8 mouse cellular contexts compared by ENCODE assay signal in genomic region chr7:43672581-43673260, GRCm38 (mm10). TPM values are rescaled to one million over a fixed set of nuclear protein-coding genes. Genes with fewer than 3 reads are reported as not detected.
DNase-seq lines count a peak whose midpoint lies in the region; ATAC-seq and TF ChIP-seq lines count a peak whose summit lies in the region.

No protein-coding gene starts in this region.

- H3K9ac ChIP-seq in heart, embryonic 11.5 days (ENCODE audit: low read depth, low read length), result peak overlapping the region; percentile 72
- H3K9ac ChIP-seq in hindbrain, embryonic 13.5 days, result peak overlapping the region; percentile 82
- peak overlapping the region; percentile 65 for H3K9ac ChIP-seq in liver, embryonic 15.5 days
- H3K9ac ChIP-seq in neural tube, embryonic 15.5 days (replicated peaks), result peak overlapping the region; percentile 72

- 19% methylated on average over 10 of the region's 10 CpGs for WGBS in heart, embryonic 11.5 days (ENCODE audit: insufficient replicate concordance)
- 17% methylated on average over 10 of the region's 10 CpGs for WGBS in hindbrain, embryonic 13.5 days
- WGBS in liver, embryonic 15.5 days (ENCODE audit: insufficient replicate concordance), result 17% methylated on average over 10 of the region's 10 CpGs
- WGBS in neural tube, embryonic 15.5 days, result 16% methylated on average over 10 of the region's 10 CpGs

- no peak for DNase-seq in heart, postnatal 10 days
- DNase-seq in frontal cortex, postnatal 25 days (ENCODE audit: low spot score in 2 of 2), result no peak

- H3K27me3 ChIP-seq in heart, embryonic 11.5 days (ENCODE audit: control insufficient read depth, insufficient read depth, low read length), result no peaks in the 10 kb centered on the region
- H3K27me3 ChIP-seq in hindbrain, embryonic 13.5 days, result no peaks in the 10 kb centered on the region
- H3K27me3 ChIP-seq in liver, embryonic 15.5 days, result no peaks in the 10 kb centered on the region
- no peaks in the 10 kb centered on the region for H3K27me3 ChIP-seq in neural tube, embryonic 15.5 days (replicated peaks)

- intact Hi-C loops in heart, postnatal 10 days (cut with DNase I), result loop anchor here (5.0 to 10.0 kb wide), 3 partner anchors 95 to 572 kb away; partner anchors contain the start of genes 1700028J19Rik, 2410002F23Rik and Zfp719

- no peak for ATAC-seq in heart, embryonic 11.5 days (replicated peaks; ENCODE audit: insufficient number of reproducible peaks, low FRiP score, low TSS enrichment)
- ATAC-seq in hindbrain, embryonic 13.5 days (ENCODE audit: low FRiP score), result peak; percentile 4; the same call in 1 of the 2 replicates
- ATAC-seq in liver, embryonic 15.5 days (ENCODE audit: insufficient read depth), result no peak
- ATAC-seq in neural tube, embryonic 15.5 days (ENCODE audit: low FRiP score), result peak; percentile 30
- no peak for ATAC-seq in megakaryocyte progenitor cell, adult 5-6 weeks (replicated peaks; ENCODE audit: poor library complexity)

- no peak for TF ChIP-seq CTCF in bone marrow macrophage, adult 2 months (IDR thresholded peaks at IDR 0.05; ENCODE audit: low read depth, low read length)

- TF ChIP-seq POLR2A in bone marrow macrophage, adult 2 months (IDR thresholded peaks at IDR 0.05; ENCODE audit: borderline replicate concordance, low read depth, low read length), result no peak

- peak overlapping the region; percentile 59 for H3K4me3 ChIP-seq in heart, embryonic 11.5 days (ENCODE audit: low read depth, low read length)
- H3K4me3 ChIP-seq in bone marrow macrophage, adult 2 months (ENCODE audit: insufficient read depth, low read length), result peak overlapping the region; percentile 73
- peak overlapping the region; percentile 54 for H3K4me3 ChIP-seq in hindbrain, embryonic 13.5 days
- H3K4me3 ChIP-seq in liver, embryonic 15.5 days (replicated peaks), result peak overlapping the region; percentile 69
- peak overlapping the region; percentile 66 for H3K4me3 ChIP-seq in neural tube, embryonic 15.5 days (replicated peaks)

- H3K27ac ChIP-seq in heart, embryonic 11.5 days (ENCODE audit: low read depth, low read length), result no peak overlapping the region
- peak overlapping the region; percentile 71; the same call in 1 of the 2 replicates for H3K27ac ChIP-seq in bone marrow macrophage, adult 2 months (ENCODE audit: insufficient read depth, low read depth, low read length)
- H3K27ac ChIP-seq in hindbrain, embryonic 13.5 days, result peak overlapping the region; percentile 58
- H3K27ac ChIP-seq in liver, embryonic 15.5 days (replicated peaks), result no peak overlapping the region
- peak overlapping the region; percentile 60; the same call in 1 of the 2 replicates for H3K27ac ChIP-seq in neural tube, embryonic 15.5 days (replicated peaks)

- H3K4me2 ChIP-seq in heart, embryonic 11.5 days, result peak overlapping the region; percentile 85
- peak overlapping the region; percentile 84 for H3K4me2 ChIP-seq in hindbrain, embryonic 13.5 days
- H3K4me2 ChIP-seq in liver, embryonic 15.5 days, result peak overlapping the region; percentile 72
- H3K4me2 ChIP-seq in neural tube, embryonic 15.5 days, result peak overlapping the region; percentile 69

- peaks cover 6% of the 10 kb centered on the region for H3K4me1 ChIP-seq in heart, embryonic 11.5 days (ENCODE audit: control insufficient read depth, insufficient read depth, low read length)
- peaks cover 41% of the 10 kb centered on the region for H3K4me1 ChIP-seq in bone marrow macrophage, adult 2 months (ENCODE audit: control insufficient read depth, insufficient read depth, low read length)
- peaks cover 11% of the 10 kb centered on the region for H3K4me1 ChIP-seq in hindbrain, embryonic 13.5 days (replicated peaks)
- peaks cover 21% of the 10 kb centered on the region for H3K4me1 ChIP-seq in liver, embryonic 15.5 days (replicated peaks)
- peaks cover 13% of the 10 kb centered on the region for H3K4me1 ChIP-seq in neural tube, embryonic 15.5 days

- H3K9me3 ChIP-seq in heart, embryonic 11.5 days (replicated peaks; ENCODE audit: control insufficient read depth, low read length), result no peaks in the 10 kb centered on the region; the same call in 1 of the 2 replicates
- no peaks in the 10 kb centered on the region for H3K9me3 ChIP-seq in hindbrain, embryonic 13.5 days
- H3K9me3 ChIP-seq in liver, embryonic 15.5 days (replicated peaks), result no peaks in the 10 kb centered on the region
- H3K9me3 ChIP-seq in neural tube, embryonic 15.5 days (replicated peaks), result no peaks in the 10 kb centered on the region

- peaks cover 24% of the 10 kb centered on the region for H3K36me3 ChIP-seq in heart, embryonic 11.5 days (ENCODE audit: control insufficient read depth, insufficient read depth, low read length)
- H3K36me3 ChIP-seq in hindbrain, embryonic 13.5 days, result peaks cover 36% of the 10 kb centered on the region
- H3K36me3 ChIP-seq in liver, embryonic 15.5 days (replicated peaks), result peaks cover 31% of the 10 kb centered on the region
- peaks cover 34% of the 10 kb centered on the region for H3K36me3 ChIP-seq in neural tube, embryonic 15.5 days

RNA-seq across cellular contexts. Expression of gene Ctu1, which starts 0.9 kb away (rescaled TPM):
- 4.2 and 5.1 TPM in 2 replicates for polyA plus RNA-seq in heart, embryonic 11.5 days (2014; fragmentation: Nextera tagmentation; extraction: Ambion mirVana)
- total RNA-seq in heart, postnatal 10 days (2021), result 1 to 10 TPM; 4.8 to 5.4 TPM
- 4.7 and 7.7 TPM in 2 replicates for polyA plus RNA-seq in bone marrow macrophage, adult 2 months (2012; ENCODE audit: insufficient read depth, insufficient read length, missing spikeins)
- 20.4 and 21.8 TPM in 2 replicates for polyA plus RNA-seq in hindbrain, embryonic 13.5 days (2015; fragmentation: Nextera tagmentation; extraction: Ambion mirVana)
- polyA plus RNA-seq in liver, embryonic 15.5 days (2015; fragmentation: Nextera tagmentation; extraction: Ambion mirVana), result 4.1 and 5.3 TPM in 2 replicates
- polyA plus RNA-seq in neural tube, embryonic 15.5 days (2015; fragmentation: Nextera tagmentation; extraction: Ambion mirVana), result 19.9 and 22.3 TPM in 2 replicates
- 7.1 and 7.5 TPM in 2 replicates for total RNA-seq in megakaryocyte progenitor cell, adult 5-6 weeks (2015)
- total RNA-seq in megakaryocyte progenitor cell, adult 5-6 weeks (2017), result 5.4 and 6.1 TPM in 2 replicates

RNA-seq across cellular contexts. Expression of gene Siglece, which starts 12.8 kb away (rescaled TPM):
- 0.23 and 0.37 TPM in 2 replicates for polyA plus RNA-seq in heart, embryonic 11.5 days (2014; fragmentation: Nextera tagmentation; extraction: Ambion mirVana)
- total RNA-seq in heart, postnatal 10 days (2021), result under 1 TPM; 0.81 to 0.94 TPM
- polyA plus RNA-seq in bone marrow macrophage, adult 2 months (2012; ENCODE audit: insufficient read depth, insufficient read length, missing spikeins), result 41.5 and 47.6 TPM in 2 replicates
- 0.28 and 0.49 TPM in 2 replicates for polyA plus RNA-seq in hindbrain, embryonic 13.5 days (2015; fragmentation: Nextera tagmentation; extraction: Ambion mirVana)
- 4.2 and 5.1 TPM in 2 replicates for polyA plus RNA-seq in liver, embryonic 15.5 days (2015; fragmentation: Nextera tagmentation; extraction: Ambion mirVana)
- polyA plus RNA-seq in neural tube, embryonic 15.5 days (2015; fragmentation: Nextera tagmentation; extraction: Ambion mirVana), result 0.23 and 0.56 TPM in 2 replicates
- 7.2 and 13.1 TPM in 2 replicates for total RNA-seq in megakaryocyte progenitor cell, adult 5-6 weeks (2015)
- 7.2 and 8.9 TPM in 2 replicates for total RNA-seq in megakaryocyte progenitor cell, adult 5-6 weeks (2017)

RNA-seq across cellular contexts. Expression of gene Klk14, which starts 17.5 kb away (rescaled TPM):
- not detected in 2 replicates for polyA plus RNA-seq in heart, embryonic 11.5 days (2014; fragmentation: Nextera tagmentation; extraction: Ambion mirVana)
- not detected for total RNA-seq in heart, postnatal 10 days (2021)
- not detected in 2 replicates for polyA plus RNA-seq in bone marrow macrophage, adult 2 months (2012; ENCODE audit: insufficient read depth, insufficient read length, missing spikeins)
- polyA plus RNA-seq in hindbrain, embryonic 13.5 days (2015; fragmentation: Nextera tagmentation; extraction: Ambion mirVana), result not detected in 2 replicates
- polyA plus RNA-seq in liver, embryonic 15.5 days (2015; fragmentation: Nextera tagmentation; extraction: Ambion mirVana), result not detected in 2 replicates
- not detected in 2 replicates for polyA plus RNA-seq in neural tube, embryonic 15.5 days (2015; fragmentation: Nextera tagmentation; extraction: Ambion mirVana)
- not detected in 2 replicates for total RNA-seq in megakaryocyte progenitor cell, adult 5-6 weeks (2015)
- total RNA-seq in megakaryocyte progenitor cell, adult 5-6 weeks (2017), result not detected in 2 replicates

RNA-seq across cellular contexts. Expression of gene Ceacam18, which starts 38.2 kb away (rescaled TPM):
- polyA plus RNA-seq in heart, embryonic 11.5 days (2014; fragmentation: Nextera tagmentation; extraction: Ambion mirVana), result not detected in 2 replicates
- total RNA-seq in heart, postnatal 10 days (2021), result not detected
- not detected in 2 replicates for polyA plus RNA-seq in bone marrow macrophage, adult 2 months (2012; ENCODE audit: insufficient read depth, insufficient read length, missing spikeins)
- not detected in 2 replicates for polyA plus RNA-seq in hindbrain, embryonic 13.5 days (2015; fragmentation: Nextera tagmentation; extraction: Ambion mirVana)
- polyA plus RNA-seq in liver, embryonic 15.5 days (2015; fragmentation: Nextera tagmentation; extraction: Ambion mirVana), result 0.05 TPM in 1 of 2 replicates, not detected in the other
- polyA plus RNA-seq in neural tube, embryonic 15.5 days (2015; fragmentation: Nextera tagmentation; extraction: Ambion mirVana), result 0.36 TPM in 1 of 2 replicates, not detected in the other
- total RNA-seq in megakaryocyte progenitor cell, adult 5-6 weeks (2015), result not detected in 2 replicates
- total RNA-seq in megakaryocyte progenitor cell, adult 5-6 weeks (2017), result not detected in 2 replicates

RNA-seq across cellular contexts. Expression of gene Klk13, which starts 39.6 kb away (rescaled TPM):
- polyA plus RNA-seq in heart, embryonic 11.5 days (2014; fragmentation: Nextera tagmentation; extraction: Ambion mirVana), result 0.70 and 0.83 TPM in 2 replicates
- not detected for total RNA-seq in heart, postnatal 10 days (2021)
- polyA plus RNA-seq in bone marrow macrophage, adult 2 months (2012; ENCODE audit: insufficient read depth, insufficient read length, missing spikeins), result not detected in 2 replicates
- polyA plus RNA-seq in hindbrain, embryonic 13.5 days (2015; fragmentation: Nextera tagmentation; extraction: Ambion mirVana), result 0.09 and 0.10 TPM in 2 replicates
- polyA plus RNA-seq in liver, embryonic 15.5 days (2015; fragmentation: Nextera tagmentation; extraction: Ambion mirVana), result not detected in 2 replicates
- polyA plus RNA-seq in neural tube, embryonic 15.5 days (2015; fragmentation: Nextera tagmentation; extraction: Ambion mirVana), result 0.17 and 0.38 TPM in 2 replicates
- total RNA-seq in megakaryocyte progenitor cell, adult 5-6 weeks (2015), result not detected in 2 replicates
- total RNA-seq in megakaryocyte progenitor cell, adult 5-6 weeks (2017), result not detected in 2 replicates

Comparison
In these comparisons a context has a peak if more than half of its experiments do, and no peak if none do; other contexts are left out.
1. ATAC-seq: peak in hindbrain, embryonic 13.5 days (single experiment) and neural tube, embryonic 15.5 days (single experiment); none in heart, embryonic 11.5 days (single experiment), liver, embryonic 15.5 days (single experiment) and megakaryocyte progenitor cell, adult 5-6 weeks (single experiment).
2. H3K27ac ChIP-seq: peak in bone marrow macrophage, adult 2 months (single experiment), hindbrain, embryonic 13.5 days (single experiment) and neural tube, embryonic 15.5 days (single experiment); none in heart, embryonic 11.5 days (single experiment) and liver, embryonic 15.5 days (single experiment).
3. Peak in every context shown above with its lines, with median percentiles within 50 percentile points of each other: H3K4me2 ChIP-seq, H3K4me3 ChIP-seq and H3K9ac ChIP-seq.